Mouse (Mus musculus): ENCODE data around the gene Kifc3. TPM values are rescaled to one million over a fixed set of nuclear protein-coding genes. Genes with fewer than 3 reads are reported as not detected.
A peak's percentile ranks its signal among the peaks of the same experiment; 100 is the strongest.

Kifc3 gene
- polyA plus RNA-seq, 1 experiment from 2014 or later = 9.1 TPM

GRCm38 (mm10) chr8:95137201-95137600 lies 65.4 kb downstream of the Kifc3 start:
- Histone ChIP-seq H3K4me1 (replicated peaks) (peaks cover 39% of the 10 kb centered on the region), H3K4me3 (peak overlapping the region; percentile 48), H3K27ac (no peak overlapping the region), H3K36me3 (no peaks in the 10 kb centered on the region), H3K9me3 (no peaks in the 10 kb centered on the region), H3K27me3 (ENCODE audit: insufficient read depth, poor library complexity, severe bottlenecking) (peaks cover 63% of the 10 kb centered on the region)
- 15% methylated on average over 12 of the region's 12 CpGs for WGBS
- no peak for DNase-seq (ENCODE audit: low spot score)

- H3K9me3 ChIP-seq = no peaks in the 10 kb centered on the region
- WGBS = 76% methylated on average over 3 of the region's 3 CpGs
- DNase-seq (ENCODE audit: low spot score) = no peak
- no peaks in the 10 kb centered on the region for H3K36me3 ChIP-seq
- H3K27me3 ChIP-seq (ENCODE audit: insufficient read depth, poor library complexity, severe bottlenecking) = peaks cover 55% of the 10 kb centered on the region
- H3K4me3 ChIP-seq = no peak overlapping the region
- no peak overlapping the region for H3K27ac ChIP-seq
- H3K4me1 ChIP-seq (replicated peaks) = peaks cover 36% of the 10 kb centered on the region
These were observed 66.4 kb downstream of the Kifc3 start for GRCm38 (mm10) chr8:95136218-95136617.

GRCm38 (mm10) chr8:95135242-95135641 lies 67.4 kb downstream of the Kifc3 start:
- no peak for DNase-seq (ENCODE audit: low spot score)
- H3K27ac ChIP-seq = no peak overlapping the region
- no peak overlapping the region for H3K4me3 ChIP-seq
- H3K36me3 ChIP-seq = no peaks in the 10 kb centered on the region
- H3K4me1 ChIP-seq (replicated peaks) = peaks cover 32% of the 10 kb centered on the region
- H3K27me3 ChIP-seq (ENCODE audit: insufficient read depth, poor library complexity, severe bottlenecking) = peaks cover 45% of the 10 kb centered on the region
- WGBS = 53% methylated on average over 3 of the region's 3 CpGs
- no peaks in the 10 kb centered on the region for H3K9me3 ChIP-seq

- no peak overlapping the region for H3K27ac ChIP-seq
- H3K27me3 ChIP-seq (ENCODE audit: insufficient read depth, poor library complexity, severe bottlenecking) = peaks cover 35% of the 10 kb centered on the region
- H3K36me3 ChIP-seq = no peaks in the 10 kb centered on the region
- H3K4me3 ChIP-seq = no peak overlapping the region
- peaks cover 32% of the 10 kb centered on the region for H3K4me1 ChIP-seq (replicated peaks)
- DNase-seq (ENCODE audit: low spot score) = no peak
- WGBS = 78% methylated on average over 2 of the region's 2 CpGs
- no peaks in the 10 kb centered on the region for H3K9me3 ChIP-seq
These were observed 68.4 kb downstream of the Kifc3 start for GRCm38 (mm10) chr8:95134186-95134585.

GRCm38 (mm10) chr8:95131983-95132382 lies 70.6 kb downstream of the Kifc3 start:
- peaks cover 27% of the 10 kb centered on the region for H3K4me1 ChIP-seq (replicated peaks)
- no peak overlapping the region for H3K4me3 ChIP-seq
- no peaks in the 10 kb centered on the region for H3K9me3 ChIP-seq
- DNase-seq (ENCODE audit: low spot score) = no peak
- peaks cover 13% of the 10 kb centered on the region for H3K27me3 ChIP-seq (ENCODE audit: insufficient read depth, poor library complexity, severe bottlenecking)
- no peaks in the 10 kb centered on the region for H3K36me3 ChIP-seq
- no peak overlapping the region for H3K27ac ChIP-seq
- WGBS = 81% methylated on average over 5 of the region's 5 CpGs

- 59% methylated on average over 15 of the region's 15 CpGs for WGBS
- no peak overlapping the region for H3K27ac ChIP-seq
- no peaks in the 10 kb centered on the region for H3K36me3 ChIP-seq
- DNase-seq (ENCODE audit: low spot score) = no peak
- peaks cover 24% of the 10 kb centered on the region for H3K4me1 ChIP-seq (replicated peaks)
- no peak overlapping the region for H3K4me3 ChIP-seq
- H3K27me3 ChIP-seq (ENCODE audit: insufficient read depth, poor library complexity, severe bottlenecking) = peaks cover 3% of the 10 kb centered on the region
- no peaks in the 10 kb centered on the region for H3K9me3 ChIP-seq
These were observed 71.6 kb downstream of the Kifc3 start for GRCm38 (mm10) chr8:95130966-95131537.

GRCm38 (mm10) chr8:95128750-95129260 lies 73.8 kb downstream of the Kifc3 start:
- Histone ChIP-seq H3K27me3 (ENCODE audit: insufficient read depth, poor library complexity, severe bottlenecking) (no peaks in the 10 kb centered on the region), H3K9me3 (no peaks in the 10 kb centered on the region)
- 93% methylated on average over 11 of the region's 11 CpGs for WGBS

GRCm38 (mm10) chr8:95127658-95128057 lies 75.0 kb downstream of the Kifc3 start:
- Histone ChIP-seq H3K36me3 (no peaks in the 10 kb centered on the region), H3K4me3 (no peak overlapping the region), H3K9me3 (no peaks in the 10 kb centered on the region), H3K27ac (no peak overlapping the region), H3K27me3 (ENCODE audit: insufficient read depth, poor library complexity, severe bottlenecking) (no peaks in the 10 kb centered on the region), H3K4me1 (replicated peaks) (peaks cover 24% of the 10 kb centered on the region)
- 67% methylated on average over 9 of the region's 9 CpGs for WGBS
- DNase-seq (ENCODE audit: low spot score) = no peak

More at GRCm38 (mm10) chr8:95128750-95129260, 73.8 kb downstream of the Kifc3 start:
- Histone ChIP-seq H3K27ac (no peak overlapping the region), H3K4me3 (no peak overlapping the region), H3K36me3 (no peaks in the 10 kb centered on the region), H3K4me1 (replicated peaks) (peaks cover 24% of the 10 kb centered on the region)
- DNase-seq (ENCODE audit: low spot score) = no peak

GRCm38 (mm10) chr8:95126497-95126896 lies 76.1 kb downstream of the Kifc3 start:
- Histone ChIP-seq H3K4me3 (no peak overlapping the region), H3K27me3 (ENCODE audit: insufficient read depth, poor library complexity, severe bottlenecking) (no peaks in the 10 kb centered on the region), H3K9me3 (no peaks in the 10 kb centered on the region), H3K27ac (no peak overlapping the region), H3K36me3 (no peaks in the 10 kb centered on the region), H3K4me1 (replicated peaks) (peaks cover 20% of the 10 kb centered on the region)
- DNase-seq (ENCODE audit: low spot score) = no peak
- 87% methylated on average over 11 of the region's 11 CpGs for WGBS

- DNase-seq (ENCODE audit: low spot score) = no peak
- no peaks in the 10 kb centered on the region for H3K9me3 ChIP-seq
- H3K27ac ChIP-seq = no peak overlapping the region
- H3K4me3 ChIP-seq = no peak overlapping the region
- H3K27me3 ChIP-seq (ENCODE audit: insufficient read depth, poor library complexity, severe bottlenecking) = no peaks in the 10 kb centered on the region
- no peaks in the 10 kb centered on the region for H3K36me3 ChIP-seq
- 87% methylated on average over 5 of the region's 5 CpGs for WGBS
- H3K4me1 ChIP-seq (replicated peaks) = peaks cover 12% of the 10 kb centered on the region
These were observed 79.2 kb downstream of the Kifc3 start for GRCm38 (mm10) chr8:95123455-95123854.

- Histone ChIP-seq H3K27ac (no peak overlapping the region), H3K4me1 (replicated peaks) (peaks cover 13% of the 10 kb centered on the region), H3K9me3 (no peaks in the 10 kb centered on the region), H3K4me3 (no peak overlapping the region), H3K27me3 (ENCODE audit: insufficient read depth, poor library complexity, severe bottlenecking) (no peaks in the 10 kb centered on the region), H3K36me3 (no peaks in the 10 kb centered on the region)
- DNase-seq (ENCODE audit: low spot score) = peak; percentile 36
- WGBS = 82% methylated on average over 3 of the region's 3 CpGs
These were observed 88.9 kb downstream of the Kifc3 start for GRCm38 (mm10) chr8:95113750-95114149.

- H3K4me1 ChIP-seq (replicated peaks) = peaks cover 13% of the 10 kb centered on the region
- H3K36me3 ChIP-seq = no peaks in the 10 kb centered on the region
- H3K27ac ChIP-seq = no peak overlapping the region
- no peak overlapping the region for H3K4me3 ChIP-seq
- WGBS = 80% methylated on average over 4 of the region's 4 CpGs
- no peaks in the 10 kb centered on the region for H3K9me3 ChIP-seq
- DNase-seq (ENCODE audit: low spot score) = no peak
- H3K27me3 ChIP-seq (ENCODE audit: insufficient read depth, poor library complexity, severe bottlenecking) = no peaks in the 10 kb centered on the region
These were observed 89.5 kb downstream of the Kifc3 start for GRCm38 (mm10) chr8:95113108-95113507.

GRCm38 (mm10) chr8:95112594-95112993 lies 90.0 kb downstream of the Kifc3 start:
- DNase-seq (ENCODE audit: low spot score) = no peak
- Histone ChIP-seq H3K36me3 (no peaks in the 10 kb centered on the region), H3K9me3 (no peaks in the 10 kb centered on the region), H3K4me1 (replicated peaks) (peaks cover 13% of the 10 kb centered on the region), H3K4me3 (no peak overlapping the region), H3K27me3 (ENCODE audit: insufficient read depth, poor library complexity, severe bottlenecking) (no peaks in the 10 kb centered on the region), H3K27ac (no peak overlapping the region)
- 92% methylated on average over 3 of the region's 3 CpGs for WGBS

- WGBS = 92% methylated on average over 13 of the region's 13 CpGs
- no peaks in the 10 kb centered on the region for H3K27me3 ChIP-seq (ENCODE audit: insufficient read depth, poor library complexity, severe bottlenecking)
- peaks cover 5% of the 10 kb centered on the region; the same call in 1 of the 2 replicates for H3K36me3 ChIP-seq
- DNase-seq (ENCODE audit: low spot score) = no peak
- H3K4me1 ChIP-seq (replicated peaks) = peaks cover 9% of the 10 kb centered on the region
- H3K27ac ChIP-seq = no peak overlapping the region
- H3K9me3 ChIP-seq = no peaks in the 10 kb centered on the region
- H3K4me3 ChIP-seq = no peak overlapping the region
These were observed 95.3 kb downstream of the Kifc3 start for GRCm38 (mm10) chr8:95107306-95107705.

All from hindbrain, embryonic 10.5 days (tissue).